Mouse (Mus musculus): Measurements from ENCODE around the gene Otulinl.

GRCm38 (mm10) chr15:27609554-27609953 is 71.8 kb downstream of the Otulinl start:
- no peak for TF ChIP-seq POLR2A (IDR thresholded peaks at IDR 0.05; ENCODE audit: extremely low read depth, insufficient read depth, low read length)
- TF ChIP-seq CTCF (IDR thresholded peaks at IDR 0.05; ENCODE audit: extremely low read depth, insufficient read depth, low read length) = no peak
